Mouse (Mus musculus) neural tube, embryonic 13.5 days (tissue): ENCODE measurements around the gene Hgd. TPM values are rescaled to one million over a fixed set of nuclear protein-coding genes. Genes with fewer than 3 reads are reported as not detected.

ENCODE experiments used
- ATAC-seq: fragments of 200-750 bp; cut with Nextera tagmentation; 2 replicates; pipeline ENCODE4 v1.8.0; 2017; ENCODE audit warnings: low read depth, mild to moderate bottlenecking, moderate TSS enrichment, moderate library complexity
- H3K27ac ChIP-seq: fragments of 300-500 bp; sonication (generic); replicated peaks from 2 replicates; pipeline ENCODE4 v1.5.1; 2015; ENCODE audit warnings: moderate library complexity, mild to moderate bottlenecking, inconsistent platforms
- H3K27me3 ChIP-seq: fragments of 300-500 bp; sonication (generic); 2 replicates; pipeline ENCODE4 v1.6.1; 2015; ENCODE audit warnings: mild to moderate bottlenecking, inconsistent platforms
- H3K36me3 ChIP-seq: fragments of 300-500 bp; sonication (generic); 2 replicates; pipeline ENCODE4 v1.6.1; 2015; ENCODE audit warnings: mild to moderate bottlenecking, inconsistent platforms
- H3K4me1 ChIP-seq: fragments of 300-500 bp; sonication (generic); replicated peaks from 2 replicates; pipeline ENCODE4 v1.6.1; 2015; ENCODE audit warnings: inconsistent platforms
- H3K4me2 ChIP-seq: fragments of 300-500 bp; sonication (generic); 2 replicates; pipeline ENCODE4 v1.6.1; 2015; ENCODE audit warnings: inconsistent platforms, mild to moderate bottlenecking, moderate library complexity
- H3K4me3 ChIP-seq: fragments of 300-500 bp; sonication (generic); 2 replicates; pipeline ENCODE4 v1.5.1; 2015; ENCODE audit warnings: mild to moderate bottlenecking, inconsistent platforms
- H3K9ac ChIP-seq: fragments of 300-500 bp; sonication (generic); 2 replicates; pipeline ENCODE4 v1.6.1; 2015; ENCODE audit warnings: moderate library complexity, mild to moderate bottlenecking, inconsistent platforms
- H3K9me3 ChIP-seq: fragments of 300-500 bp; sonication (generic); 2 replicates; pipeline ENCODE4 v1.6.1; 2016; ENCODE audit warnings: inconsistent platforms
- WGBS: fragments of 180-500 bp; shearing (Covaris S2); methylation state at CpG from one replicate; pipeline ENCODE4 v1.1.7; 2015; 5-methylcytosine and 5-hydroxymethylcytosine counted together
- polyA plus RNA-seq: library from polyadenylated mRNA; unstranded; fragments of >200 nt; fragmentation: Nextera tagmentation; extraction: Ambion mirVana; gene quantifications from 2 replicates; pipeline ENCODE4 v1.2.1, GENCODE M21; 2015

The Hgd gene
- polyA plus RNA-seq, 1 experiment from 2014 or later: 0.27 TPM

GRCm38 (mm10) chr16:37612013-37612412 is 32.1 kb downstream of the Hgd start:
- WGBS: 96% methylated on average over 5 of the region's 5 CpGs
- ATAC-seq: no peak
- Histone ChIP-seq H3K4me2 (no peak overlapping the region), H3K36me3 (no peaks in the 10 kb centered on the region), H3K27me3 (no peaks in the 10 kb centered on the region), H3K9me3 (no peaks in the 10 kb centered on the region), H3K4me1 (peaks cover 19% of the 10 kb centered on the region; the same call in 1 of the 2 replicates), H3K9ac (no peak overlapping the region), H3K27ac (no peak overlapping the region), H3K4me3 (no peak overlapping the region)

GRCm38 (mm10) chr16:37614540-37614939 is 34.6 kb downstream of the Hgd start:
- Histone ChIP-seq H3K4me2 (no peak overlapping the region), H3K4me3 (no peak overlapping the region), H3K27ac (no peak overlapping the region), H3K4me1 (peaks cover 30% of the 10 kb centered on the region), H3K36me3 (no peaks in the 10 kb centered on the region), H3K27me3 (no peaks in the 10 kb centered on the region), H3K9me3 (no peaks in the 10 kb centered on the region), H3K9ac (no peak overlapping the region)
- no peak for ATAC-seq
- WGBS: 91% methylated on average over 9 of the region's 9 CpGs

- ATAC-seq: no peak
- Histone ChIP-seq H3K4me1 (peaks cover 25% of the 10 kb centered on the region), H3K9ac (no peak overlapping the region), H3K4me2 (no peak overlapping the region), H3K27me3 (no peaks in the 10 kb centered on the region), H3K9me3 (no peaks in the 10 kb centered on the region), H3K27ac (no peak overlapping the region), H3K36me3 (no peaks in the 10 kb centered on the region), H3K4me3 (no peak overlapping the region)
- 65% methylated on average over 8 of the region's 8 CpGs for WGBS
Measured at GRCm38 (mm10) chr16:37615429-37615828, 35.5 kb downstream of the Hgd start.

GRCm38 (mm10) chr16:37616104-37616503 is 36.2 kb downstream of the Hgd start:
- Histone ChIP-seq H3K9me3 (no peaks in the 10 kb centered on the region), H3K27me3 (no peaks in the 10 kb centered on the region), H3K4me1 (peaks cover 25% of the 10 kb centered on the region), H3K4me3 (no peak overlapping the region), H3K9ac (0 out of 2 replicates have a peak overlapping the region, but pooled peaks have one; percentile 13), H3K4me2 (no peak overlapping the region), H3K27ac (no peak overlapping the region), H3K36me3 (no peaks in the 10 kb centered on the region)
- no peak for ATAC-seq
- 76% methylated on average over 8 of the region's 8 CpGs for WGBS

GRCm38 (mm10) chr16:37617695-37618094 is 37.7 kb downstream of the Hgd start:
- Histone ChIP-seq H3K4me1 (peaks cover 25% of the 10 kb centered on the region), H3K9ac (no peak overlapping the region), H3K27ac (peak overlapping the region; percentile 70), H3K4me2 (no peak overlapping the region), H3K9me3 (no peaks in the 10 kb centered on the region), H3K36me3 (no peaks in the 10 kb centered on the region), H3K27me3 (no peaks in the 10 kb centered on the region), H3K4me3 (no peak overlapping the region)
- ATAC-seq: peak; percentile 75
- WGBS: 30% methylated on average over 3 of the region's 3 CpGs

- Histone ChIP-seq H3K9me3 (no peaks in the 10 kb centered on the region), H3K4me2 (no peak overlapping the region), H3K27me3 (no peaks in the 10 kb centered on the region), H3K4me1 (peaks cover 13% of the 10 kb centered on the region), H3K36me3 (no peaks in the 10 kb centered on the region), H3K27ac (no peak overlapping the region), H3K9ac (no peak overlapping the region), H3K4me3 (no peak overlapping the region)
- WGBS: 84% methylated on average over 3 of the region's 3 CpGs
- ATAC-seq: no peak
Measured at GRCm38 (mm10) chr16:37622403-37622802, 42.5 kb downstream of the Hgd start.

GRCm38 (mm10) chr16:37622919-37623318 is 43.0 kb downstream of the Hgd start:
- Histone ChIP-seq H3K4me3 (no peak overlapping the region), H3K36me3 (no peaks in the 10 kb centered on the region), H3K4me2 (no peak overlapping the region), H3K27ac (no peak overlapping the region), H3K27me3 (no peaks in the 10 kb centered on the region), H3K9me3 (no peaks in the 10 kb centered on the region), H3K9ac (no peak overlapping the region), H3K4me1 (peaks cover 8% of the 10 kb centered on the region)
- 75% methylated on average over 5 of the region's 5 CpGs for WGBS
- ATAC-seq: no peak

- H3K9me3 ChIP-seq: no peaks in the 10 kb centered on the region
- no peak overlapping the region for H3K9ac ChIP-seq
- WGBS: 67% methylated on average over 4 of the region's 4 CpGs
- H3K36me3 ChIP-seq: no peaks in the 10 kb centered on the region
- no peak overlapping the region for H3K27ac ChIP-seq
- no peak overlapping the region for H3K4me2 ChIP-seq
- no peak for ATAC-seq
- peaks cover 3% of the 10 kb centered on the region; the same call in 1 of the 2 replicates for H3K4me1 ChIP-seq
- H3K27me3 ChIP-seq: no peaks in the 10 kb centered on the region
- H3K4me3 ChIP-seq: no peak overlapping the region
Measured at GRCm38 (mm10) chr16:37626388-37626949, 46.5 kb downstream of the Hgd start.

GRCm38 (mm10) chr16:37628336-37628735 is 48.4 kb downstream of the Hgd start:
- H3K9ac ChIP-seq: no peak overlapping the region
- WGBS: 76% methylated on average over 9 of the region's 9 CpGs
- H3K27me3 ChIP-seq: no peaks in the 10 kb centered on the region
- H3K9me3 ChIP-seq: no peaks in the 10 kb centered on the region
- H3K4me2 ChIP-seq: no peak overlapping the region
- no peak for ATAC-seq
- H3K27ac ChIP-seq: 0 out of 2 replicates have a peak overlapping the region, but pooled peaks have one; percentile 59
- H3K4me3 ChIP-seq: no peak overlapping the region
- H3K4me1 ChIP-seq: peaks cover 3% of the 10 kb centered on the region; the same call in 1 of the 2 replicates
- H3K36me3 ChIP-seq: no peaks in the 10 kb centered on the region

GRCm38 (mm10) chr16:37629011-37629410 is 49.1 kb downstream of the Hgd start:
- no peak for ATAC-seq
- H3K27me3 ChIP-seq: no peaks in the 10 kb centered on the region
- H3K4me2 ChIP-seq: no peak overlapping the region
- 68% methylated on average over 7 of the region's 7 CpGs for WGBS
- H3K9ac ChIP-seq: no peak overlapping the region
- no peak overlapping the region for H3K4me3 ChIP-seq
- H3K27ac ChIP-seq: peak overlapping the region; percentile 59
- no peaks in the 10 kb centered on the region for H3K9me3 ChIP-seq
- no peaks in the 10 kb centered on the region for H3K36me3 ChIP-seq
- peaks cover 3% of the 10 kb centered on the region; the same call in 1 of the 2 replicates for H3K4me1 ChIP-seq

GRCm38 (mm10) chr16:37634578-37634977 is 54.6 kb downstream of the Hgd start:
- WGBS: 78% methylated on average over 9 of the region's 9 CpGs
- H3K4me2 ChIP-seq: no peak overlapping the region
- ATAC-seq: no peak
- no peak overlapping the region for H3K4me3 ChIP-seq
- no peaks in the 10 kb centered on the region for H3K36me3 ChIP-seq
- no peaks in the 10 kb centered on the region for H3K27me3 ChIP-seq
- no peaks in the 10 kb centered on the region for H3K9me3 ChIP-seq
- H3K4me1 ChIP-seq: no peaks in the 10 kb centered on the region
- no peak overlapping the region for H3K27ac ChIP-seq
- no peak overlapping the region for H3K9ac ChIP-seq

GRCm38 (mm10) chr16:37635095-37635494 is 55.1 kb downstream of the Hgd start:
- H3K36me3 ChIP-seq: no peaks in the 10 kb centered on the region

GRCm38 (mm10) chr16:37636107-37636506 is 56.2 kb downstream of the Hgd start:
- no peaks in the 10 kb centered on the region for H3K27me3 ChIP-seq
- H3K27ac ChIP-seq: no peak overlapping the region
- no peaks in the 10 kb centered on the region for H3K4me1 ChIP-seq
- no peaks in the 10 kb centered on the region for H3K36me3 ChIP-seq
- no peak overlapping the region for H3K9ac ChIP-seq
- no peak for ATAC-seq
- H3K4me3 ChIP-seq: no peak overlapping the region
- H3K9me3 ChIP-seq: no peaks in the 10 kb centered on the region
- H3K4me2 ChIP-seq: no peak overlapping the region
- 62% methylated on average over 6 of the region's 6 CpGs for whole genome bisulfite sequencing

More at GRCm38 (mm10) chr16:37635095-37635494, 55.1 kb downstream of the Hgd start:
- ATAC-seq: no peak
- WGBS: 94% methylated on average over 1 of the region's 1 CpGs
- no peaks in the 10 kb centered on the region for H3K4me1 ChIP-seq
- no peak overlapping the region for H3K9ac ChIP-seq
- H3K4me3 ChIP-seq: no peak overlapping the region
- no peak overlapping the region for H3K27ac ChIP-seq
- H3K27me3 ChIP-seq: no peaks in the 10 kb centered on the region
- H3K9me3 ChIP-seq: no peaks in the 10 kb centered on the region
- H3K4me2 ChIP-seq: no peak overlapping the region
